Mouse (Mus musculus): ENCODE results near the gene Gm3667. TPM values are rescaled to one million over a fixed set of nuclear protein-coding genes. Genes with fewer than 3 reads are reported as not detected.
"Not testable (repeated sequence)": the region's sequence is repeated elsewhere in the genome, so short reads cannot be mapped to it uniquely, and the experiment has no call there.

The Gm3667 gene
- polyA plus RNA-seq (2012; rRNA removed), result 0.20 and 0.59 TPM in 2 replicates

DNA sequence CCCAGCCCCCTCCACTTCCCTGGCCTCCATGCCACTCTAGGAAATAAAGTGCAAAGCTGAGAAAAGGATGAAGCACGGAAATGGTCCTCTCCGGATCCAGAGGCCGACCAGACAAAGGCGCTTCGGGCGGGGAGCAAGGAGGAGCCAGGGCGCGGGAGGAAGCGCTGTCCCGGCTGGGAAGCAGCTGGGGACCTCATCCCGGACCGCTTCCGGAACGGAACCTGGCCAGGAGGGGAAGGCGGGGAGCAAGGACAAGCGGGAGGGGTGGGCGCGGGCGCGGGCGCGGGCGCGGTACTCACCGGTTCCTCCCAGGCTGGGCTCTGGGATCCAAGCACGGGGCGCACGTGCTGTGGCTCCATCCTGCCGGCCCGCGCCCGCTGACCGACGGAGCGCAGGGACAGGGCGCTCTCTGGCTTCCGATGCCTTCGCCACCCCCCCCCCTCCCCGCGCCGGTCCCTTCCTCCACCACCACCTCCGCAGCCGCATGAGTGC, at the start of gene Gm3667:
Gene Gm3667 (minus strand): TSS at position 442 of the 492 bp plus-strand sequence.
- H3K27me3 ChIP-seq (ENCODE audit: control insufficient read depth, insufficient read depth, low read length); H3K27ac ChIP-seq (ENCODE audit: control insufficient read depth, insufficient read depth, low read depth, low read length); H3K4me3 ChIP-seq (ENCODE audit: control insufficient read depth, low read depth, low read length); H3K36me3 ChIP-seq (ENCODE audit: control insufficient read depth, insufficient read depth, low read length); H3K4me1 ChIP-seq (ENCODE audit: control insufficient read depth, insufficient read depth, low read length): not testable (repeated sequence)

DNA sequence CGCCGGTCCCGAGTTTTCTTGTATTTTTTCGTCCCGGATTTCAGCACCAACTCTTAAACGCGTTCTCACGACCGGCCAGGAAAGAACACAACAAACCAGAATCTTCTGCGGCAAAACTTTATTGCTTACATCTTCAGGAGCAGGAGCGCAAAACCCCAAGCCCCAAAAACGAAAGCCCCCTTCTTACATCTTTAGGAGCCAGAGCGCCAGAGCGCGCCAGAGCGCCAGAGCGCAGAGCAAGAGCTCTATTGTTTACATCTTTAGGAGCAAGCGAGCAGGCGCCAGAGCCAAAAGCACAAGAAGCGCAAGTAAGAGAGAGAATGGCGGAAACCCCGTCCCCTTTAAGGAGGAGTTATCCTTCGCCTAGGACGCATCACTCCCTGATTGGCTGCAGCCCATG, 10.1 kb upstream of the Gm3667 start:
- H3K27me3 ChIP-seq (ENCODE audit: control insufficient read depth, insufficient read depth, low read length); H3K4me1 ChIP-seq (ENCODE audit: control insufficient read depth, insufficient read depth, low read length); H3K4me3 ChIP-seq (ENCODE audit: control insufficient read depth, low read depth, low read length); H3K36me3 ChIP-seq (ENCODE audit: control insufficient read depth, insufficient read depth, low read length); H3K27ac ChIP-seq (ENCODE audit: control insufficient read depth, insufficient read depth, low read depth, low read length): not testable (repeated sequence)

DNA sequence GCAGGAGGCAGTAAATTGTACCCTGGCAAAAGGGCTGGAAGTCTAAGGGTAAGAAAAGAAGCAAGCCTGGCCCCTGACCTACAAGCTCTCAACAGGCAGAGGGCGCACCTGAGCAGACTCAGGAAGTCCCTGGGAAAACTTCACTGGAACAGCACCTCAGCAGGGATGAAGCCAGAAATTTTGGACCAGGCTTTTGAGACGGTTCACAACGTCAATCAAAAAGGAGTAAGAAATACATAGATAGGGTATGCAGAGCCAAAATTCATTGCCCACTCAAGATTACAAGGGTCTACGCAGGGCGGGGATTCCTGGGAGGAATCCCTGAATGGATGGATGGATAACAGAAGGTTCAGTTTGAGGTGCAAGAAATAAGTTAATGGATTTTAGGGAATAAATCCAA, 951 bp downstream of the Gm3667 start:
- H3K4me3 ChIP-seq (ENCODE audit: control insufficient read depth, low read depth, low read length); H3K27ac ChIP-seq (ENCODE audit: control insufficient read depth, insufficient read depth, low read depth, low read length); H3K4me1 ChIP-seq (ENCODE audit: control insufficient read depth, insufficient read depth, low read length); H3K36me3 ChIP-seq (ENCODE audit: control insufficient read depth, insufficient read depth, low read length); H3K27me3 ChIP-seq (ENCODE audit: control insufficient read depth, insufficient read depth, low read length): not testable (repeated sequence)

DNA sequence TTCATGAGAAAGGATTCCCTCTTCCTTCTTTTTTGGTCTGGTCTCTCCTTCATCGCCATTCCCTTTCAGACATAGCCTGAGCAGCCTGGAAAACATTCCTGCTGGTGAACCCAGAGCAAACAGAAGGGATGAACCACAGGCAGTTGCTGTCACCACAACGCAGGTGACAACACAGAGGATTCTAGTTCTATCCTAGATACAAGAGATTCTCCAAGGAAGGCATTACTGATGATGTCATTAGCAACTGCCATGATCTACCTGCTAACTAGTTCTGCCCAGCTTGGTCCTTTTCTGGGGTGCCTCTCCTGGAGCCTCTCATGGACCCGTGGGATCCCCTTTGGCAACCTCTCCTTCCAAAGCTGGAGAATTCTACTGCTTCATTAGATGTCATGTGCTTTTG, 49.6 kb downstream of the Gm3667 start, which contains the start of gene Gm3642:
Gene Gm3642 (minus strand): TSS at position 101 of the 400 bp plus-strand sequence.
- H3K4me3 ChIP-seq (ENCODE audit: control insufficient read depth, low read depth, low read length); H3K27ac ChIP-seq (ENCODE audit: control insufficient read depth, insufficient read depth, low read depth, low read length); H3K4me1 ChIP-seq (ENCODE audit: control insufficient read depth, insufficient read depth, low read length); H3K27me3 ChIP-seq (ENCODE audit: control insufficient read depth, insufficient read depth, low read length); H3K36me3 ChIP-seq (ENCODE audit: control insufficient read depth, insufficient read depth, low read length): not testable (repeated sequence)

DNA sequence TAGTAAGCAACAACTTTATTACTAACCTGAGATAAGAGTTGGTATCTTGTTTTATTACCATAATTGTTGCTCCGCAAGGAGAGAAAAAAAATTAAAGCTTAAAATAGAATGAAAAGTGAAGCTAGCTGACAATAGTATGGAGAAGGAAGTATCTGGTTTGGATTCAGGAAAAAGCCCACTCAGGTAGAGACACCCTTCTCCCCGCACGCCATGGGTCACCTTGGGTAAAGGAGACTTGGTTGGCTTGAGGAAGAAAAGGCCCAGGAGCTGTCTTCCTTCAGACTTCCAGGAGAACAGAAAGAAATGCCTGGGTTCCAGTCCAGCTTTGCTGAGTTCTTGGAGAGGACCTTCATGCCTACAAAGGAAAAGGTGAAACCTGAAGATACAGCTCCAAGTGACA, 66.5 kb downstream of the Gm3667 start:
- H3K27ac ChIP-seq (ENCODE audit: control insufficient read depth, insufficient read depth, low read depth, low read length); H3K27me3 ChIP-seq (ENCODE audit: control insufficient read depth, insufficient read depth, low read length); H3K4me3 ChIP-seq (ENCODE audit: control insufficient read depth, low read depth, low read length); H3K36me3 ChIP-seq (ENCODE audit: control insufficient read depth, insufficient read depth, low read length); H3K4me1 ChIP-seq (ENCODE audit: control insufficient read depth, insufficient read depth, low read length): not testable (repeated sequence)

Other genes with a start within 250 kb of the Gm3667 start
- 17.0 and 24.0 TPM in 2 replicates for gene Gm10251, start 205.8 kb downstream of the Gm3667 start, polyA plus RNA-seq (2012; rRNA removed)
- 0.07 and 0.10 TPM in 2 replicates for gene Gm8050, start 169.7 kb downstream of the Gm3667 start, polyA plus RNA-seq (2012; rRNA removed)
- gene Gm3636, start 147.6 kb downstream of the Gm3667 start, polyA plus RNA-seq (2012; rRNA removed), result 1.9 and 3.3 TPM in 2 replicates
- gene Gm8362, start 115.6 kb downstream of the Gm3667 start, polyA plus RNA-seq (2012; rRNA removed), result 5.0 and 8.0 TPM in 2 replicates
- 0.59 and 0.79 TPM in 2 replicates for gene Gm3642, start 49.7 kb downstream of the Gm3667 start, polyA plus RNA-seq (2012; rRNA removed)
- 1.5 and 2.5 TPM in 2 replicates for gene Gm6356, start 83.9 kb upstream of the Gm3667 start, polyA plus RNA-seq (2012; rRNA removed)
- gene Gm10406, start 137.5 kb upstream of the Gm3667 start, polyA plus RNA-seq (2012; rRNA removed), result 7.5 and 10.5 TPM in 2 replicates
- 11.8 and 12.9 TPM in 2 replicates for gene Gm3685, start 155.0 kb upstream of the Gm3667 start, polyA plus RNA-seq (2012; rRNA removed)
- 0.83 and 0.94 TPM in 2 replicates for gene Gm3696, start 210.7 kb upstream of the Gm3667 start, polyA plus RNA-seq (2012; rRNA removed)
- gene Gm6676, start 235.4 kb upstream of the Gm3667 start, polyA plus RNA-seq (2012; rRNA removed), result 0.70 and 0.93 TPM in 2 replicates

All from testis, adult 2 months (tissue).